Mouse (Mus musculus) CD4-positive, CD25-positive, alpha-beta regulatory T cell, adult 4 months (primary cell): ENCODE data around the gene Hnrnpl. TPM values are rescaled to one million over a fixed set of nuclear protein-coding genes. Genes with fewer than 3 reads are reported as not detected.
A peak's percentile ranks its signal among the peaks of the same experiment; 100 is the strongest.

ENCODE experiments used
- ATAC-seq: one replicate; pipeline ENCODE4 v1.8.0; 2017
- polyA plus RNA-seq, 2 experiments: library from polyadenylated mRNA; unstranded; fragments of 100-300 nt; shearing (Covaris generic); gene quantifications; one replicate each; pipeline ENCODE4 v1.2.1; 2017

The Hnrnpl gene
- polyA plus RNA-seq, 2 experiments from 2014 or later, result 181 to 326 TPM

- no peak for ATAC-seq
These were observed 18.1 kb upstream of the Hnrnpl start for GRCm38 (mm10) chr7:28790066-28790806.

GRCm38 (mm10) chr7:28791706-28792105 lies 16.6 kb upstream of the Hnrnpl start:
- ATAC-seq, result no peak

GRCm38 (mm10) chr7:28792391-28793185 lies 15.8 kb upstream of the Hnrnpl start:
- ATAC-seq, result peak; percentile 75

GRCm38 (mm10) chr7:28793834-28794233 lies 14.5 kb upstream of the Hnrnpl start:
- ATAC-seq, result no peak

- peak; percentile 33 for ATAC-seq
These were observed 13.8 kb upstream of the Hnrnpl start for GRCm38 (mm10) chr7:28794496-28794895.

GRCm38 (mm10) chr7:28795832-28796231 lies 12.5 kb upstream of the Hnrnpl start:
- peak; percentile 7 for ATAC-seq

- peak; percentile 17 for ATAC-seq
These were observed 11.8 kb upstream of the Hnrnpl start for GRCm38 (mm10) chr7:28796562-28796975.

- peak; percentile 83 for ATAC-seq
These were observed 8.3 kb upstream of the Hnrnpl start for GRCm38 (mm10) chr7:28799994-28800393.

- no peak for ATAC-seq
These were observed 6.9 kb upstream of the Hnrnpl start for GRCm38 (mm10) chr7:28801451-28801850.

- ATAC-seq, result no peak
These were observed 6.3 kb upstream of the Hnrnpl start for GRCm38 (mm10) chr7:28801901-28802670.

GRCm38 (mm10) chr7:28802846-28803588 lies 5.3 kb upstream of the Hnrnpl start:
- ATAC-seq, result no peak

GRCm38 (mm10) chr7:28803756-28804155 lies 4.6 kb upstream of the Hnrnpl start:
- no peak for ATAC-seq

- ATAC-seq, result no peak
These were observed 1.5 kb upstream of the Hnrnpl start for GRCm38 (mm10) chr7:28806869-28807268.

GRCm38 (mm10) chr7:28807641-28808220 lies 610 bp upstream of the Hnrnpl start:
- ATAC-seq, result no peak

GRCm38 (mm10) chr7:28808957-28809393 lies 634 bp downstream of the Hnrnpl start:
- ATAC-seq, result peak; percentile 53

GRCm38 (mm10) chr7:28809401-28810089 lies 1.2 kb downstream of the Hnrnpl start:
- ATAC-seq, result peak; percentile 29

GRCm38 (mm10) chr7:28810107-28811066 lies 2.0 kb downstream of the Hnrnpl start:
- ATAC-seq, result peak; percentile 75

- peak; percentile 3 for ATAC-seq
These were observed 2.9 kb downstream of the Hnrnpl start for GRCm38 (mm10) chr7:28811228-28811627.

- no peak for ATAC-seq
These were observed 3.4 kb downstream of the Hnrnpl start for GRCm38 (mm10) chr7:28811640-28812275.
